Mouse (Mus musculus): ENCODE data around the gene Dhx37.
"Not testable (repeated sequence)": the region's sequence is repeated elsewhere in the genome, so short reads cannot be mapped to it uniquely, and the experiment has no call there.

Gene Dhx37

DNA sequence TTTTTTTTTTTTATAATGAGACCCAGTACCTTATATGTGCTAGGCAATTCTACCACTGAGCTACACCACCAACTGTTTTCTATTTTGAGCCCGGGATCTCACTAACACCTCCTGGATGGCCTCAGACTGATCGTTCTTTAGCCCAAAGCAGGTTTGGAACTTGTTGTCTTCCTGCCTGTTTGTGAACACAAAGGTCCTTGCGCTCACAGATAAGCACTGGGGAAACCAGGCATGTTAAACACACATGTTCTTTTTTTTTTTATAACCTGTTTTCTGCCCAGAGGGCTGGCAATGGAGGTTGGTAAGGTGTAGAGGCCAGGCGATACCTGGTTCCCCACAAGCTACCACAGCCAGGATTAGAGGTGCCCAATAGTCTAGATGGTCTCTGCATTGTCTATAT is 14.7 kb upstream of the Dhx37 start:
- DNase-seq (ENCODE audit: low spot score): no peak

DNA sequence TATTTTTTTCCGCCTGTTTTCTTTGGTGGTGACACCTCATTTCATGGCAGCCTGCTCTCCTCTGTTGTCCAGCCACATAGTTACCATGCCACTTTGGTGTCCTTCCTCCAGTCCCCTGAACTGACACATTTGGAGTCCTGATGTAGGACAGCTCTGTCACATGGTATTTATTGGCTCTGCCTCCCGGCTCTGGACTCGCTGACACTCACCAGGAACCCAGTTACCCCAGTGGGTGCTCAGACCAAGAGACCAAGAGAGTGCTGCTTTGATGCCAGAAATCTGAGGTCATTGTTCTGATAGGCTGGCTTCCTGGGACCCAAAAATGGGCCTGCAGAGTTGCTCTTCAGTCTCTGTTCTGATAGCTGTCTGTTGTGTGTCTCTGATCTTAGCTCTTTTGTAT is 14.1 kb upstream of the Dhx37 start:
- no peak for DNase-seq (ENCODE audit: low spot score)

DNA sequence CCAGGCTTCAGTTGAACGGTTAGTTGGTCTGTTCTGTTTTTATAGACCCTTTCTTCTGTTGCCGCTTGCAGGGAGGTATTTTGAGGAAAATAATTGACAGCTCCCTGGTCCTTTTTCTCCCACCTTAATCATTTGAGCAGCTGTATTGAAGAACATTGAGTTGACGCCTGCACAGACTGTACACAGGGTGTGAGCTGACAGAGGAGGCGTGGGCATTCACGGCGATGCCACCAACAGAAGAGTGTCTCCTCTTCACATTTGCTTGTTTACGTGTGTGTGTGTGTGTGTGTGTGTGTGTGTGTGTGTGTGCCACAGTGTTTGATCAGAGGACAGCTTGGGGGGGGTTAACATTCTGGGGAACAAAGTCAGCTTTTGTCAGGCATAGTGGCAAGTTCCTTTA is 12.4 kb upstream of the Dhx37 start:
- no peak for DNase-seq (ENCODE audit: low spot score)

DNA sequence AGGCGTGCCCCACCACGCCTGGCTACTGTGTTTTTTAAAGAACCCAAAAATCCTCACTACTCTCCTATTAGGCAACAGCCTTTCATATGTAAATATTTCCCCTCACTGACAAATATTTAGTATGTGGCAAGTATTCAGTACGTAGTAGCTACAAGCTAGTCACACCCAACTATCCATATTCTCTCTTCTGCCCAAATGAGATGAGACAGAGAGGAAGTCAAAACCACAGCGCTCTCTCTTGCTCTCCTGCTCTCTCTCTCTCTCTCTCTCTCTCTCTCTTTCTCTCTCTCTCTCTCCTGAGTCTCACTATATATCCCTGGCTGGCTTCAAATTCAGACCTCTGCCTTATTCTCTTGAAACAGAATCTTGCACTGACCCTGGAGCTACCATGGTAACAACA is 10.6 kb upstream of the Dhx37 start:
- DNase-seq (ENCODE audit: low spot score): no peak

DNA sequence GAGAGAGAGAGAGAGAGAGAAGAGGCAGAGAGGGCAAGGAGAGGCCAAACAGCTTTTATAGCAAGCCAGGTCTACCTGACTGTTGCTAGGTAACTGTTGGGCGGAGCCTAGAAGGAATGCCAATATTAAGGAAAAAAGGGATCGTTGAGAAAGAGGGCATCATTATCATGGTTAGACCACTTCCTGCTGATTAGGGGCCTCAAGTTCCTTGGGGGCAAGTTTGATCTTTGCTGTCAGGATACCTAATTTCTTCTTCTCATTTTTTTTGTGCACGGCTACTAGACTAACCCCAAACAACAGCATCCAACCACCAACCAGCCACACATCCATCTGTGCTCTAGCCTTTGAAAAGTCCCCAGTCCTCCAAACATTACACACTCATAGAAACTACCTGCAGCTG is 10.0 kb upstream of the Dhx37 start:
- no peak for DNase-seq (ENCODE audit: low spot score)

DNA sequence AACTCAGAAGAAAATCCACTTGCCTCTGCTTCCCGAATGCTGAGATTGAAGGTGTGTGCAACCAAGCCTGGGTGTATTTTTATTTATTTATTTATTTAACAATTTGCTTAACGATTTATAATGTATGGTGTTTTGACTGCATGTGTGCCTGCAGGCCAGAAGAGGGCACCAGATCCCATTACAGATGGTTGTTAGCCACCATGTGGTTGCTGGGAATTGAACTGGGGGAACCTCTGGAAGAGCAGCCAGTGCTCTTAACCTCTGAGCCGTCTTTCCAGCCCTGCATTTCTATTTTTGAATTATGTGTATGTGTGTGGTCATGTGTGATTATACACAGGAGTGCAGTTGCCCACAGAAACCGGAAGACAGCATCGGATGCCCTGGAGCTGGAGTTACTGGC is 9.4 kb upstream of the Dhx37 start:
- no peak for DNase-seq (ENCODE audit: low spot score)

DNA sequence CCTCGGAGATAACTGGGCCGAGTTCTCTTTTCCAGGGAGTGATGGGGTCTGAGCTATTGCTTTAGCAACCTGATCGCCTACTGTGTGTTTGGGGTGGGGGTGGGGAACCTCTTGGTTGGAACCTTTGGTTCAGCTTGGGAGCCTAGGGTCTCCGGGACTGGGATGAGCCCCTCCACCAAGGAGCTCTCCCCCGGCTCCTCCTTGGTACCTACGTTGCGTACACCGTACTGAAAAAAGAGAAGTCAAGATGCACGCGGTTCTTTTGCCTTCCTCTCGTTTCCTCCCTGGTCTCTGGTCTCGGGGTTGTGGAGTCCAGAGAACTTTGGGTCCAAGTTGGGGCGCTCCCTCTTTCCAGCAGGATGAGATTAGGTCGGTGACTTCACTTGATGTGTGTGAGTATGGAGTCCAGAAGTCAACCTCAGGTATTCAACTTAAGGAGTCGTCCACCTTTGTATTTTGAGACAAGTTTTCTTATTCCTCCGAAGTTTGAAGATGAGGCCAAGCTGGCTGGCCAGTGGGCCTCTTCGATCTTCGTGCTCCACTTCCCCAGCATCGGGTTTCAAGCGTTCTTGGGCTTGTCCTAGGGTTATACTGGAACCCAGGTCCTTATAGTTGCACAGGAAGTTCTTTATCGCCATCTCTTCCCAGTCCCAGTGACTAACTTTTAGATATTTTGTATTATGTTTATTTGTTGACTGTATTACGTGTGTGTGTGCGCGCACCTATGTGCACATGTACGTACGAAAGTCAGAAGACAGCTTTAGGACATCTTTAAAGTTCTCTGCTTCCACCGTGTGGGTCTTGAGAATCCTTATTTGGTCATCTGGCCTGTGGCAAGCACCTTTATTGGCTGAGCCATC is 8.4 kb upstream of the Dhx37 start:
- no peak for DNase-seq (ENCODE audit: low spot score)

DNA sequence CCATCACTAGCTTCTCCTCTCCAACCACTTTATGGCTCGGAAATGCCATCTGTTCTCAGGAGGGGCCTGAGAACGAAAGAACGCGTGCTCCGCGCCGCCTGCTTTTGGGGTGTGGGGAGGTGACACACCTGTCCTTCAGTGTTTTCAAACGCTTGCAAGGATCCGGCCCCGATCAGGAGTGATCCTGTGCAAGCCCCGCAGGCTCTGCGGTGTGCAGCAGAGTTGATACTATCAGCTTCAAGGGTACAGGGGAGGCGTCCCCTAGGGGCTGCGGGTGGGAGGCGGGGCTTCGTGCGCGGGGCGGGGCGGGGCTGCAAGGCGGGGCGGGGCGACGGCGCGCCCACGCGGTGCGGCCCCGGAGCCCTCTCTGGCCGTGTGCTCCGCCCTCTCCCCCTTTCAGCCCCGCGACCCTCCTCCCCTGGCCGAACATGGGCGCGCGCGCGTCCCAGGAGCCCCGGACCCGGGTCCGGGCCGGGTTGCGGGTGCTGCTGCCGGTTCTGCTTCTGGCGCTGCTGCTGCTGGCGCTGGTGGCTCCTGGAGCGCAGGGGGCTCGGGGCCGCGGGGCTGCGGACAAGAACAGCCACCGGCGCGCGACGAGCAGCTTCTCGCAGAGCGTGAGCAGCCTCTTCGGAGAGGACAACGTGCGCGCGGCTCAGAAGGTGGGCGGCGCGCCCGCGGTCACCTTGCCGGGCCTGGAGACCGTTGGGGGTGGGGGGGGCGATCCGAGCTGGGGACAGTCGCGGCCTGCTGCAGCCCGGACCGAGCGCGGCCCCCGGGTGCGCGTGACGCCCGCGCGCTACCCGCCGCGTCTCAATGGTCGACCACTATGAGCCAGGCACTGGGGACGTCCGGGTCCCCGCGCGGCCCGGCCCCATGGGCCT is 7.6 kb upstream of the Dhx37 start, which contains the start of gene Bri3bp:
Gene Bri3bp (plus strand): TSS at position 335 of the 881 bp plus-strand sequence.
- no peak for DNase-seq (ENCODE audit: low spot score)

DNA sequence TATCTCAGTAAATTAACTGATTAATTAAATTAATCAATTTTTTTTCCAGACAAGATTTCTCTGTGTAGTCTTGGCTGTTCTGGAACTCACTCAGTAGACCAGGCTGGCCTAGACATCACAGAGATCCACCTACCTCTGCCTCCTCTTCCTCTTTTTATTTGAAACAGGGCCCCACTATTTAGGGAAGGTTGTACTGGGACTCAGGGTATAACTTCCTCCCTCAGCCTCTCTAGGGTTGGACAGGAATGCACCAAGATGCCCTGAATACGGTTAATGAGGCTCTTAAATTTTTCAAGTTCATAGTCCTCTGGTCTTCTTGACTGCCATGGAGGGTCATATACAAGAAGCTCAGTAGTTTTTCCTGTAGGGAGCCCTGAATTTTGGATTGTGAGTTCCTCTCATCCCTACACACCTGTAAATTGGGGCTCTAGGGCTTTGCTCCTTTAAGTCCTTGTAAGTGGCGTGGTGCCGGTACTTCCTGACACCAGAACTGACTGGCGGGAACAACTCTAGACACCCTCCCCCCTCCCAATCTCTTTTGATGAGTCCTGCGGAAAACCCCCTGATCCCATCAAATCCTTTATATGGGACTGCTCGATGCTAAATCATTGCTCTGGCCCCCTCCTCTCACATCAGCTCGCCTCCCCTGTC is 6.8 kb upstream of the Dhx37 start:
- DNase-seq (ENCODE audit: low spot score): no peak

DNA sequence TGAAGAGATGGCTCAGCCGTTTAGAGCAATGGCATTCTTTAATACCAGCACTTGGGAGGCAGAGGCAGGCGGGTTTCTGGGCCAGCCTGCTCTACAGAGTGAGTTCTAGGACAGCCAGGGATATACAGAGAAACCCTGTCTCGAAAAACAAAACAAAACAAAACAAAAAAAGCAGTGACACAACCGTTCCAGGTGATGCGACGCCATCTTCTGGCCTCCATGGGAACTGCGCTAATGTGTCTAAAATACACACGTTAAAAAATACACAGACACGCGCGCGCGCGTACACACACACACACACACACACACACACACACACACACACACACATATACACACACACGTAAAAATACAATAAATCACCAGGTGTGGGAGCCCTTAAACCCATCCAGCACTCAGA is 426 bp upstream of the Dhx37 start:
- DNase-seq (ENCODE audit: low spot score): not testable (repeated sequence)

DNA sequence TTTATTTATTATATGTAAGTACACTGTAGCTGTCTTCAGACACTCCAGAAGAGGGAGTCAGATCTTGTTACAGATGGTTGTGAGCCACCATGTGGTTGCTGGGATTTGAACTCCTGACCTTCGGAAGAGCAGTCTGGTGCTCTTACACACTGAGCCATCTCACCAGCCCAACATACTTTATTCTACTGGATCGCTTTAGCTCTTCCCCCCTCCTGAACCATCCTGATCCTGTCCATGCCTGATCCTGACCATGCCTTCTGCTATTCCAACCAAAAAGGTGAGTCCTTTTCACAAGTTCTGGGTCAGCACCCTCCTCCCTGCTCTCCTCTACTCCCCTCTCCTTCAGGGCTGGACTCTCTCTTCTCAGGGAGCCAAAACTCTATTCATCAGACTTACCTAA is 1.6 kb downstream of the Dhx37 start:
- not testable (repeated sequence) for DNase-seq (ENCODE audit: low spot score)

DNA sequence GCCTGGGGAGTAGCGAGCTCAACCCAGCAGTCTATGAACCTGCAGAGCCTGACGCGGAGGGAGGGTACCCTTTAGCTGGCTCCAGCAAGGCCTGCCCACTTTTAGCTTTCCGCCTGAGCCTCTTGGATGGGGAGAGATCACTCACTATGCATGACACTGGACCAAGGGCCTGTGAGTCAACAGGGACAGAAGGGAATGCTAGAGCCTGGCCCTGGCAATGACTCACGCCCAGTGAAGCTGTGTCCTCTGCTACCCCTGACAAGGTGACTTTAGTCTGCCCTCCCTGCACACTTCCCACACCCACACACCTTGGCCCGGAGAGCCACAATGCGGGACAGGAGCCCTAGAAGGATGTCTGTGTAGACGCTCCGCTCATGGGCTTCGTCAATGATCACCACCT is 7.6 kb downstream of the Dhx37 start:
- no peak for DNase-seq (ENCODE audit: low spot score)

DNA sequence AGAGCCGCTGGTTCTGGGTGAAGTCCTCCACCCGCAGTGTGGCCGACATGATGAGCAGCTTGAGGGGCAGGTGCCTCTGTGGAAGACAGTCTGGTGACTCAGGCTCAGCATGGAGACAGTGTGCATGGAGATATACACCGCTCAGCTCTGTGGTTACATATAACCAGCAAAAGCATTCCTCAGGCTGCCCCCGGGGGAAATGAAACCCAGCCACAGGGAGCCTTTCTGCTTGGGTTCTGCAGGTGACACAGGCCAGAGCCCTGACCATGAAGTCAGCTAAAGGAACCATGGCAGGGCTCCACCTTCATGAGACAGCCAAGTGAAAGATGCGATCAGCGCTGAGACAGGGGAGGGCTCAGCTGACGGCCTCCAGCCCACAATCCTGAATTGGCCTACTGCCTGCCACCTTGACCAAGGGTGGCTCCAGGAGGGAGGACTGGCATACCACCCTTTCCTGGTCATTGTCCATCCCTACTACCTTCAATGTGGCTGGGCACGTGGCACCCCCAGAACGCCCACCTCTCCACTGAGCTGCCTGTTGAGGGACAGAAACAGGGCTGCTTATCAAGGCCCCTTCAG is 8.1 kb downstream of the Dhx37 start:
- DNase-seq (ENCODE audit: low spot score): no peak

DNA sequence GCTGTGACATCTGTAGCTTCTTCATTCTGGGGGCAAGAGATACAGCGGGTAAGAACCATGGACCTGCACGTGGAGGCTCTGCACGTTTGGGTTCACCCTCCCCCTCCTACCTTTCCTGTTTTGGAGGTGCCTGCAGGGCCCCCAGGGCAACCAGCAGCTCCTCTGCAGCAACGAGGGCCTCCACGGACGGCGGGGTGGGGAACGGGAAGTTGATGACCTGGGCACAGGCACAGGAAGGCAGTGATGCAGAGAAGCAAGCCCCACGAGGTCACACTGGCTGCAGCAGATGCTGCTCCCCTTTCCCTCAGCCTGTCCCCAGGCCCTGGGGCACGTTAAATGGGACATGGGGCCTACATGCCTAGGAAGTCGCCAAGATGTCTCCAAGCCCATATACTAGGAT is 14.8 kb downstream of the Dhx37 start:
- DNase-seq (ENCODE audit: low spot score): no peak

DNA sequence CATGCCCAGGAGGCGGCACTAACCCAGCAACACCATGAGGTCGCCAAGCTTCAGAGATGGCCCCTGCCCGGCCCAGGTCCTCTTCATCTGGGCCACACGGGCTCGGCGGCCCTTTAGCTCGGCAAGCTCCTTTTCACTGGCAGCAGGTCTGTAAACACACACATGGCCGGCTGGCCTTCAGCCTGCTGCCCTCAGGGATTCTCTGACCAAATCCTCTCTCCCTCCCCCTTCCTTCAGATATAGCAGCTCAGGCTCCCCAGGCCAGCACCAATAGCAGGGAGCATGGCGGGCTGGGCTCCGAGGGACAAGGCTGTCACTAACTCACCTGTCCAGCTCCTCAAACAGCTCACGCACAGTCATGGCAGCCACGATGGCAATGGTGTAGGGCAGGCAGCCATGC is 15.3 kb downstream of the Dhx37 start:
- no peak for DNase-seq (ENCODE audit: low spot score)

DNA sequence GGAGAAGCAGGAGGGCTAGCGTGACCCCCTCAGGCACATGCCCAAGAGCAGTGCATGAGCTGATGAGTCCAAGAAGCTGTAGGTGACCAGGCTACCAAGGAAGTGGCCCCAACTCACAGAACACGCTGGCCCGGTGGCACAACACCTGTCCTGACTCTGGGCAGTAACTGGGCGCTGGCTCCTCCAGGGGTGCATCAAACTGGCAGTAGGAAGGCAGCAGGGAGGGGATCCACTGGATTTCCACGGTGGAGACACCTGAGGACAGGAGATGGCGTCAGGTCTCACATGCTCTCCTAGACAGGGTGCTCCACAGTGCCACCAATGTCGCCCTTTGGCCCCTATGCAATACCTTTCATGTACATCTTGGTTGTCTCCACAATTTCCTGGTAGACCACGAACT is 17.7 kb downstream of the Dhx37 start:
- DNase-seq (ENCODE audit: low spot score): no peak

DNA sequence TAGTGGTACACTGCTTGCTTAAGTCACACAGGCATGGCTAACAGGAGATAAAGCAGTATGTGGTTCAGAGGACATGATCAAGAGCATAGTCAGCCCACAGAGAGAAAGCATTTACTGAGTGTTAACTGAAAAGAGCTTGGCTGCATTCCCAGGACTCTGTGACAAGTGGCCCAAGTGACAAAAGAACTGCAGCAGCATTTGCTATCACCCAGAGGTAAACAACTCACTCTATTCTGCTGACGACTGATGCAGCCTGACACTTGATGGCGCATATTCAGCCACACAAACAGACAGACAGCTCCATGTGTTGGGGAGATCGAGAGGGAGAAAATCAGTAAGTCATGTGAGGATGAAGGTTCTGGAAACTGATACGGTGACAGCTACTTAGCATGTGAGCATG is 20.2 kb downstream of the Dhx37 start:
- DNase-seq (ENCODE audit: low spot score): no peak

DNA sequence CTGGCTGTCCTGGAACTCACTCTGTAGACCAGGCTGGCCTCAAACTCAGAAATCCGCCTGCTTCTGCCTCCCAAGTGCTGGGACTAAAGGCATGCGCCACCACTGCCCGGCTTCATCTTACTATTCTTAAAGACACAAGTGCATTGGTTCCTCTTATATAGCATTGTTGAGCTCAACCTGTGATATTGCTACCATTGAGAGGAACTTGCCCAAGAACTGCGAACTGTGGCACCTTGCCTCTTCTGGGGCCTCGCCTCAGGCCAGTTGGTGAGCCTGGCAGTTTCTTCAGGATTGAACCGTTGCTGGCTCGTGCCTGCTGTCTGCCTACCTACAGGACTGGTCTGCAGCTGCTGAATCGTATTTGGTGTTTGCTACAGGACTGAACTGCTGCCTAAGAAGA is 21.4 kb downstream of the Dhx37 start:
- DNase-seq (ENCODE audit: low spot score): not testable (repeated sequence)

DNA sequence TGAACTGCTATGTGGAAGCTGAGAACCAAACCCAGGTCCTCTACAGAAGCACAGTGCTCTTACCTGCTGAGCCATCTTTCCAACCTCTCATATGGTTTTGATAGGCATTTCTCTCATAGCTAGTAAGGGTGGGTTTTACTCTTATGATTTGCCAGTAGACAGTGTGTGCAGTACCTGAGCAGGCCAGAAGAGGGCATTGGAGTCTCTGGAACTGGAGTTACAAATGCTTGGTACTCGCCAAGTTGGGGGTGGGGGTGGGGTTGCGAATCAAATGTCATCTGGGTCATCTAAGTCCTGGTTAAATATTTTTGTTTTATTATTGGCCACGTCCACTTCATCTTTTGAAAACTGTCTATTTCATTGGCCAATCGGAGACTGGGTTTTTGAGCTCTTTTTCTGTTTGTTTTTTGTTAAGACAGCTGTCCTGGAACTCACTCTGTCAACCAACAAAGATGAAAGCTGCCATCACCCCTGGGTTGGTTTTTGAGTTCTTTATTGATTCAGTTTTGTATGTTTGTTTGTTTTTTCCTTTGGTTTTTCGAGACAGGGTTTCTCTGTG is 21.9 kb downstream of the Dhx37 start:
- no peak for DNase-seq (ENCODE audit: low spot score)

DNA sequence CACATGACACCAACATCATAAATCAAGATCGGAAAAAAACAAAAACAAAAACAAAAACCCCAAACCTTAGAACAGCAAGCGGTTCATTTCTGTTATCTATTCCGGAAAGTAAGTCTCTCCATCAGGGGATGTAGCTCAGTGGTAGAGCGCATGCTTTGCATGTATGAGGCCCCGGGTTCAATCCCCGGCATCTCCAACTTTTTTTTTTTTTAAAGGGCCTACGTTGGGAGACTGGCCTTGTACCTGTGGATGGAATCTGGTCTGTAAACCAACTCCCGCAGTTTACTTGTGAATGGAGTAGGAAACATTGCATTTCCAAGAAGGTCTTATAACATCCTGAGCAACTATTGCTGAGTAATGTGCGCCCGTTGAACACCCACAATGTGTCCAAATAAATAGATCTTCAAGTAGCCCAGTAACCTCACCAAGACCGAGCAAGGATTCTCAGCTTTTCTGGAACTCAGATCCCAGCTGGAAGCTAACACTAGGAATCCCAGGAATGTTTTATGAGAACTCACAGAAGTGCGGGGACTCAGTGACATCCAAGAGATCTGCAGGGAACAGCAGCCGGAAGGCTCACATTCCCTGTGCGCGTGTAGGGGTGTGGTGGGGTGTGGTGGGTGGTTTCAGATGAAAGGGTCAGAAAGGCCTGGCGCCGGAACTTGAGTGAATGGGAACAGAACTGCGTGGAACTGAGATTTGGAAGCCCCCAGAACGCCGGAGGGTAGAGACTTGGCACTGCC is 24.4 kb downstream of the Dhx37 start:
- no peak for DNase-seq (ENCODE audit: low spot score)

DNA sequence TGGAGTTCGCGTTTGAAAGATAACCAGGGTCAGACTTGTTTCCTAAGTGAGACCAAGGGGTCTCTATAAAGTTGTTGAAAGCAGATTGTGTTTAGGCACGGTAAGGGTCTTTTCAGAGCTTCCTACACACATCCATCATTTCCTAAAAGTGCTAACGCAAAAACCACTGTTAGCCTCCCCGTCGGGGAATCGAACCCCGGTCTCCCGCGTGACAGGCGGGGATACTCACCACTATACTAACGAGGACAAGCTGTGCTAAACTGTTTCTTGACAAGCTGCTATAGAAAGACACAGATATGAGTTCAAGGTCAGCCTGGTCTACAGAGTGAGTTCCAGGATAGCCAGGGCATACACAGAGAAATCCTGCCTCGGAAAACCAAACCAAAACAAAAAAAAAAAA is 25.1 kb downstream of the Dhx37 start:
- peak; percentile 70 for DNase-seq (ENCODE audit: low spot score)

Measured in left cerebral cortex, adult 11 months (tissue).